Mouse (Mus musculus) CH12.LX (cell line): Measurements from ENCODE around the gene Sh3rf3. TPM values are rescaled to one million over a fixed set of nuclear protein-coding genes. Genes with fewer than 3 reads are reported as not detected.

Experiments
- DNase-seq: peaks from one replicate; pipeline ENCODE4 v3.0.0-alpha.2; 2013; ENCODE audit errors: extremely low read depth
- H3K27ac ChIP-seq: 2 replicates; pipeline ENCODE4 v1.5.1; 2012; ENCODE audit warnings: low read depth, mild to moderate bottlenecking, control low read depth, moderate library complexity; ENCODE audit not compliant: insufficient read depth
- H3K27me3 ChIP-seq: replicated peaks from 2 replicates; pipeline ENCODE3; 2012; ENCODE audit warnings: inconsistent platforms
- H3K36me3 ChIP-seq, 2 experiments: replicated peaks in 1 of 2; 2 replicates each; pipeline versions ENCODE3 to v1.6.1; 2012; ENCODE audit warnings: inconsistent platforms in 1 of 2, low read length in 1 of 2, mild to moderate bottlenecking in 1 of 2, mixed read lengths in 1 of 2, moderate library complexity in 1 of 2; ENCODE audit not compliant: control insufficient read depth in 1 of 2, insufficient read depth in 1 of 2
- H3K4me1 ChIP-seq, 2 experiments: 2 replicates each; pipeline ENCODE4 v1.6.1; 2012; ENCODE audit warnings: inconsistent platforms in 1 of 2, moderate library complexity in 1 of 2; ENCODE audit not compliant: insufficient read depth in 2 of 2, control insufficient read depth in 1 of 2
- H3K4me2 ChIP-seq: 2 replicates; pipeline ENCODE4 v1.6.1; 2012; ENCODE audit warnings: low read depth, mild to moderate bottlenecking, control low read depth; ENCODE audit not compliant: poor library complexity, insufficient read depth, severe bottlenecking
- H3K4me3 ChIP-seq, 3 experiments: fragments of 150-350 bp in 1 of 3; sonication (generic) in 1 of 3; replicated peaks in 1 of 3; 2 replicates each; pipeline versions ENCODE3 to v1.5.1; 2011 to 2012; ENCODE audit warnings: low read depth in 2 of 3, low read length in 2 of 3, mild to moderate bottlenecking in 2 of 3, moderate library complexity in 2 of 3, control low read depth in 1 of 3, improper control_type of control experiment in 1 of 3, inconsistent platforms in 1 of 3, mixed read lengths in 1 of 3; ENCODE audit not compliant: poor library complexity in 1 of 3
- H3K79me2 ChIP-seq: replicated peaks from 2 replicates; pipeline ENCODE4 v1.6.1; 2012; ENCODE audit warnings: mild to moderate bottlenecking, moderate library complexity; ENCODE audit not compliant: control insufficient read depth, poor library complexity, insufficient read depth, severe bottlenecking; ENCODE audit errors: extremely low read depth
- H3K9ac ChIP-seq: 2 replicates; pipeline ENCODE4 v1.6.1; 2012; ENCODE audit warnings: low read depth, mild to moderate bottlenecking, control low read depth, moderate library complexity; ENCODE audit not compliant: insufficient read depth
- H3K9me3 ChIP-seq: replicated peaks from 2 replicates; pipeline ENCODE3; 2012; ENCODE audit warnings: low read length, inconsistent platforms, mixed read lengths
- E2F4 ChIP-seq: IDR thresholded peaks from 2 replicates; pipeline ENCODE4 v1.6.1; 2011; ENCODE audit warnings: low read depth, low read length, improper control_type of control experiment; ENCODE audit not compliant: insufficient replicate concordance
- ETS1 ChIP-seq: conservative IDR thresholded peaks from 2 replicates; pipeline ENCODE4 v1.6.1; 2012; ENCODE audit warnings: low read depth, mild to moderate bottlenecking, inconsistent platforms, low read length, improper control_type of control experiment, moderate library complexity
- IRF4 ChIP-seq: IDR thresholded peaks from 2 replicates; pipeline ENCODE4 v1.6.1; 2014; ENCODE audit warnings: low read depth, mild to moderate bottlenecking, inconsistent platforms, low read length, improper control_type of control experiment
- MAFK ChIP-seq: IDR thresholded peaks from 2 replicates; pipeline ENCODE4 v1.6.1; 2011; ENCODE audit warnings: low read length, improper control_type of control experiment; ENCODE audit not compliant: insufficient replicate concordance
- MAZ ChIP-seq: IDR thresholded peaks from 2 replicates; pipeline ENCODE4 v1.6.1; 2012; ENCODE audit warnings: low read depth, mild to moderate bottlenecking, inconsistent platforms, low read length, improper control_type of control experiment, moderate library complexity
- MEF2A ChIP-seq: IDR thresholded peaks from 2 replicates; pipeline ENCODE4 v1.6.1; 2014; ENCODE audit warnings: low read depth, mild to moderate bottlenecking, inconsistent platforms, low read length, improper control_type of control experiment, borderline replicate concordance
- MYC ChIP-seq: IDR thresholded peaks from 2 replicates; pipeline ENCODE4 v1.6.1; 2011; ENCODE audit warnings: low read depth, mild to moderate bottlenecking, improper control_type of control experiment, low read length
- NRF1 ChIP-seq: IDR thresholded peaks from 2 replicates; pipeline ENCODE4 v1.6.1; 2014; ENCODE audit warnings: low read depth, mild to moderate bottlenecking, inconsistent platforms, low read length, improper control_type of control experiment, moderate library complexity
- POLR2A ChIP-seq: IDR thresholded peaks from 2 replicates; pipeline ENCODE4 v1.6.1; 2011; ENCODE audit warnings: low read depth, mild to moderate bottlenecking, improper control_type of control experiment, low read length
- SIN3A ChIP-seq: IDR thresholded peaks from 2 replicates; pipeline ENCODE4 v1.6.1; 2012; ENCODE audit warnings: low read length, improper control_type of control experiment, inconsistent platforms
- TBP ChIP-seq: conservative IDR thresholded peaks from 2 replicates; pipeline ENCODE4 v1.6.1; 2011; ENCODE audit warnings: low read depth, low read length, improper control_type of control experiment
- UBTF ChIP-seq: IDR thresholded peaks from 2 replicates; pipeline ENCODE4 v1.6.1; 2012; ENCODE audit warnings: low read depth, mild to moderate bottlenecking, inconsistent platforms, low read length, improper control_type of control experiment, moderate library complexity
- USF1 ChIP-seq: IDR thresholded peaks from 2 replicates; pipeline ENCODE4 v1.6.1; 2014; ENCODE audit warnings: low read depth, mild to moderate bottlenecking, inconsistent platforms, low read length, improper control_type of control experiment
- ZC3H11A ChIP-seq: IDR thresholded peaks from 2 replicates; pipeline ENCODE4 v1.6.1; 2012; ENCODE audit warnings: low read depth, mild to moderate bottlenecking, inconsistent platforms, low read length, improper control_type of control experiment
- ZMIZ1 ChIP-seq: IDR thresholded peaks from 2 replicates; pipeline ENCODE4 v1.6.1; 2012; ENCODE audit warnings: low read depth, mild to moderate bottlenecking, inconsistent platforms, low read length, improper control_type of control experiment
- dilution Hi-C: fragments of 300-500 bp; cut with MboI; formaldehyde crosslinking; loops from 2 replicates; pipeline ENCODE4 v1.14.3; 2020; ENCODE audit warnings: low sequenced_read_pairs; ENCODE audit not compliant: extremely low pct_unique_long_range_greater_than_20kb, extremely low pct_ligation_motif_present
- in situ Hi-C: fragments of 300-500 bp; cut with MboI; formaldehyde crosslinking; loops from 3 replicates; pipeline ENCODE4 v1.14.3; 2019; ENCODE audit warnings: low sequenced_read_pairs, low pct_ligation_motif_present, low pct_unique_long_range_greater_than_20kb, mixed read lengths
- polyA plus RNA-seq: library from polyadenylated mRNA; unstranded; fragments of >175 nt; gene quantifications from 2 replicates; pipeline ENCODE4 v1.2.1, GENCODE M21; 2012; ENCODE audit warnings: low read depth; ENCODE audit not compliant: insufficient read length
- total RNA-seq, 2 experiments: library from RNA; depleted of rRNA; stranded (reverse); fragments of 300-350 nt in 1 of 2; fragments of >200 nt in 1 of 2; gene quantifications; 2 replicates each; pipeline ENCODE4 v1.2.3; 2012 to 2014

The Sh3rf3 gene
- total and polyA plus RNA-seq, 3 experiments: 0.13 to 0.64 TPM; not detected in 1

DNA sequence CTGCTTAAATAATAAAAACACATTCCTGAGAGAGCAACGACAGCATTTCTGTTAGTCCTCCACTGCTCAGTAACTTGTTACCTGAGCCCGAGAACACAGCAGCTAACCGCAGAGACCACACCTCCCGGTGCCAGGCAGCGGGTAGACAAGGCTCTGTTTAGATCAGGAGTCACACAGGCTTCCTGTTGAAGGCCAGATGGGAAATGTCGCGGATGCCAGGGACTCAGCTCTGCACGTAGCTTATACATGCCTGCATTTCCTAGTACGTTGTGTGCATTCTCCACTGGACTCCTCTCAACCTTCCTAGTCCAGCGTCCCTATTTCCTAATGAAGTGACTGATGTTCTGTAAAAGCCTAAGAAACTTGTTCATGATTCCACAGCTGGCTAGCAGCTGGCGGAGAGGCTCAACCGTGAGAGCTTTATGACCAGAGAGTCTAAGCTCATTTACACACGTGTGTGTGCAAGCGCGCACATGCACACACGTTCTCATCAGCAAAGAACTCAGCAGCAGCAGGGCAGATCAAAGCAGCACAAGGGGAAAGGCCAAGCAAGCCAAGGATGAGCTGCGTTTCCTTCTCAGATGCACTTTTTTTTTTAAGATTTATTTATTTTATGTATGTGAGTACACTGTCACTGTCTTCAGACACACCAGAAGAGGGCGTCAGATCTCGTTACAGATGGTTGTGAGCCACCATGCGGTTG lies 318.9 kb downstream of the Sh3rf3 start:
- no peaks in the 10 kb centered on the region for H3K36me3 ChIP-seq
- in situ Hi-C loops: loop anchor here (25.0 kb wide), 1 partner anchor 730 kb away; no protein-coding TSS in a partner anchor
- no peak for TF ChIP-seq MEF2A
- no peak for TF ChIP-seq ETS1
- TF ChIP-seq MYC: no peak
- TF ChIP-seq USF1: no peak
- no peak for TF ChIP-seq ZC3H11A
- no peak for TF ChIP-seq POLR2A
- TF ChIP-seq NRF1: no peak
- no peak for TF ChIP-seq E2F4
- TF ChIP-seq UBTF: no peak
- no peak for TF ChIP-seq IRF4
- TF ChIP-seq, all 38 proteins: peak for 0
- no peak overlapping the region for H3K4me2 ChIP-seq
- H3K4me3 ChIP-seq: no peak overlapping the region
- peaks cover 0 to 5% of the 10 kb centered on the region in 2 experiments; a peak in 2 of 4 replicates for H3K4me1 ChIP-seq
- no peaks in the 10 kb centered on the region for H3K9me3 ChIP-seq
- H3K9ac ChIP-seq: no peak overlapping the region
- H3K27me3 ChIP-seq: peaks cover 2% of the 10 kb centered on the region
- no peak overlapping the region for H3K27ac ChIP-seq
- no peak for DNase-seq
- dilution Hi-C loops: no loop called here
- no peaks in the 10 kb centered on the region for H3K79me2 ChIP-seq

GRCm38 (mm10) chr10:59133478-59134009 lies 320.4 kb downstream of the Sh3rf3 start:
- Histone ChIP-seq H3K4me1 (peaks cover 0 to 4% of the 10 kb centered on the region in 2 experiments; a peak in 2 of 4 replicates), H3K4me3 (no peak overlapping the region), H3K4me2 (no peak overlapping the region), H3K36me3 (no peaks in the 10 kb centered on the region), H3K9me3 (no peaks in the 10 kb centered on the region), H3K27me3 (peaks cover 2% of the 10 kb centered on the region), H3K79me2 (no peaks in the 10 kb centered on the region), H3K27ac (no peak overlapping the region), H3K9ac (no peak overlapping the region)
- in situ Hi-C loops (loop anchor here (25.0 kb wide), 1 partner anchor 729 kb away; no protein-coding TSS in a partner anchor), dilution Hi-C loops (no loop called here)
- no peak for DNase-seq
- TF ChIP-seq ZMIZ1 (no peak), MAZ (no peak), SIN3A (no peak), MAFK (no peak), TBP (no peak)
